Mouse (Mus musculus): ENCODE data around the gene Smco3.
"Not testable (repeated sequence)": the region's sequence is repeated elsewhere in the genome, so short reads cannot be mapped to it uniquely, and the experiment has no call there.

The Smco3 gene

GRCm38 (mm10) chr6:136804705-136805408 lies 30.4 kb downstream of the Smco3 start:
- DNase-seq (ENCODE audit: low read depth): peak; percentile 10

GRCm38 (mm10) chr6:136803739-136804633 lies 31.3 kb downstream of the Smco3 start, which contains the start of gene Hist4h4:
Gene Hist4h4 (minus strand): TSS chr6:136804415.
- DNase-seq (ENCODE audit: low read depth): peak; percentile 89

GRCm38 (mm10) chr6:136803093-136803738 lies 32.0 kb downstream of the Smco3 start:
- peak; percentile 5 for DNase-seq (ENCODE audit: low read depth)

GRCm38 (mm10) chr6:136801274-136801673 lies 34.0 kb downstream of the Smco3 start:
- DNase-seq (ENCODE audit: low read depth): no peak

GRCm38 (mm10) chr6:136800710-136801109 lies 34.5 kb downstream of the Smco3 start:
- no peak for DNase-seq (ENCODE audit: low read depth)

- not testable (repeated sequence) for DNase-seq (ENCODE audit: low read depth)
Measured at GRCm38 (mm10) chr6:136797874-136798693, 37.2 kb downstream of the Smco3 start.

GRCm38 (mm10) chr6:136795850-136796249 lies 39.4 kb downstream of the Smco3 start:
- DNase-seq (ENCODE audit: low read depth): no peak

- DNase-seq (ENCODE audit: low read depth): no peak
Measured at GRCm38 (mm10) chr6:136795110-136795509, 40.1 kb downstream of the Smco3 start.

GRCm38 (mm10) chr6:136793831-136794525 lies 41.3 kb downstream of the Smco3 start:
- no peak for DNase-seq (ENCODE audit: low read depth)

GRCm38 (mm10) chr6:136792884-136793758 lies 42.1 kb downstream of the Smco3 start:
- no peak for DNase-seq (ENCODE audit: low read depth)

GRCm38 (mm10) chr6:136789391-136789971 lies 45.8 kb downstream of the Smco3 start:
- DNase-seq (ENCODE audit: low read depth): no peak

GRCm38 (mm10) chr6:136782761-136783160 lies 52.5 kb downstream of the Smco3 start:
- no peak for DNase-seq (ENCODE audit: low read depth)

- DNase-seq (ENCODE audit: low read depth): no peak
Measured at GRCm38 (mm10) chr6:136782146-136782545, 53.1 kb downstream of the Smco3 start.

- no peak for DNase-seq (ENCODE audit: low read depth)
Measured at GRCm38 (mm10) chr6:136781377-136781986, 53.8 kb downstream of the Smco3 start, which contains the start of gene Gucy2c. Gene Gucy2c (minus strand): TSS chr6:136781765.

All from fibroblast of lung, adult 2 months (primary cell).